Comparison of ENCODE assay signal across 8 mouse cellular contexts in the genomic region with DNA sequence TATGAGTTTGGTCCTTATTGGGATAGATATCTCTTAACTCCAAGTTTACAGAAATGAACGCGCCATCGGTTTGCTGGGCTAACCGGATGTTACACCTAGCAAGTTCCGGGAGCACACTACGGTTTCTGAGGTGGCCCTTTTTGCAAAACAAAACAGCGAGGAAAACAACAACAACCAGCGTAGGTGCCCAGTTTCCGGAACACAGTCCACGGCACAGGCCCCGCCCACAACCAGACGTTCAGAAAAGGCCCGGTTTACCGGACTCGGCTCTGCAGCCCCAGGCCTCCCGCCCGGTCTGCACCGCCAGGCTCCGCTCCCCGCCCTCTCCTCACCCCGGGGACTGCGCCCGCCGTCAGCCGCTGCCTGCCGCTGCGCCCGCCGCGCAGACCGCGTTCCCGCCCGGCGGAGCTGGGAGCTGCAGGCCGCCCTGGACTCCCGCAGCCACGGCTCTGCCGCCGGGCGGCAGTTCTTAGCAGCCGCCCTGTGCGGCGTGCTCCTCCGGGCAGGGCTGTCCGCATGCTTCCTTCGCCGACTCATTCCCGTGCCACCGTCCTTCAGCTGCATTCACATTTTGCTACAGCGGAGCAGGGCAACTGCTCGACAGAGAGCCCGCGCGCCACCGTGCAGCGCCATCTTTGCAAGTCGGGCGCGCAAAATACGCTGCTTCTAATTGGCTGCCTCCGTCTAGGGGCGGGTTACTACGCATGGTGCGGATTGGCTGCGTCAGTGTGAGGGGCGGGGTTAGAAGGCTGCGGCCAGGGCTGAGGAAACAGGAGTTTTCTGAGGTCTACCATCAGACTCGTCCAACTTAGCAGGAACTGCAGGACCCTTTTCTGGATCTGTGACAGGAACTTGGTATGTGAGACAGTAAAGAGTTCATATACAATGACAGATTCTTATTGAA. TPM values are rescaled to one million over a fixed set of nuclear protein-coding genes. Genes with fewer than 3 reads are reported as not detected.
DNase-seq lines count a peak whose midpoint lies in the region; ATAC-seq and TF ChIP-seq lines count a peak whose summit lies in the region.

A gene (minus strand): TSS at position 645 of the 904 bp plus-strand sequence.

- H3K27ac ChIP-seq in bone marrow macrophage, adult 2 months (ENCODE audit: insufficient read depth, low read depth, low read length), result peak within 1 kb of the TSS; percentile 74
- H3K27ac ChIP-seq in embryonic fibroblast, embryonic 13.5 days (ENCODE audit: insufficient read depth, low read length), result peak within 1 kb of the TSS; percentile 8
- H3K27ac ChIP-seq in heart, embryonic 10.5 days, result peak within 1 kb of the TSS; percentile 99
- peak within 1 kb of the TSS; percentile 97 for H3K27ac ChIP-seq in kidney, embryonic 15.5 days

- peak; percentile 100 for ATAC-seq in kidney, embryonic 15.5 days (replicated peaks; ENCODE audit: low FRiP score)
- ATAC-seq in monocyte, adult 5-6 weeks (replicated peaks; ENCODE audit: insufficient number of reproducible peaks, low FRiP score, low TSS enrichment, poor library complexity, severe bottlenecking), result peak; percentile 99

- H3K9ac ChIP-seq in kidney, embryonic 15.5 days, result peak within 1 kb of the TSS; percentile 99

- peak within 1 kb of the TSS; percentile 98 for H3K4me3 ChIP-seq in bone marrow macrophage, adult 2 months (ENCODE audit: insufficient read depth, low read length)
- peak within 1 kb of the TSS; percentile 54 for H3K4me3 ChIP-seq in embryonic fibroblast, embryonic 13.5 days (ENCODE audit: insufficient read depth, low read length)
- H3K4me3 ChIP-seq in heart, embryonic 10.5 days, result peak within 1 kb of the TSS; percentile 99
- H3K4me3 ChIP-seq in kidney, embryonic 15.5 days (replicated peaks), result peak within 1 kb of the TSS; percentile 100

- H3K27me3 ChIP-seq in heart, embryonic 10.5 days (ENCODE audit: insufficient read depth, poor library complexity, severe bottlenecking), result no peaks in the 10 kb centered on the region
- no peaks in the 10 kb centered on the region for H3K27me3 ChIP-seq in kidney, embryonic 15.5 days

- no peak for TF ChIP-seq CTCF in bone marrow macrophage, adult 2 months (IDR thresholded peaks at IDR 0.05; ENCODE audit: low read depth, low read length)
- no peak for TF ChIP-seq CTCF in embryonic fibroblast, embryonic 13.5 days (IDR thresholded peaks at IDR 0.05; ENCODE audit: borderline replicate concordance, insufficient read depth, low read length)

- 0 out of 2 replicates have a peak, but pooled peaks have one; percentile 9 for TF ChIP-seq POLR2A in bone marrow macrophage, adult 2 months (IDR thresholded peaks at IDR 0.05; ENCODE audit: borderline replicate concordance, low read depth, low read length)
- TF ChIP-seq POLR2A in embryonic fibroblast, embryonic 13.5 days (IDR thresholded peaks at IDR 0.05; ENCODE audit: low read depth, low read length), result peak; percentile 85

- H3K36me3 ChIP-seq in heart, embryonic 10.5 days, result peaks cover 29% of the 10 kb centered on the region
- peaks cover 27% of the 10 kb centered on the region for H3K36me3 ChIP-seq in kidney, embryonic 15.5 days

- H3K4me1 ChIP-seq in bone marrow macrophage, adult 2 months (ENCODE audit: control insufficient read depth, insufficient read depth, low read length), result peaks cover 3% of the 10 kb centered on the region; the same call in 1 of the 2 replicates
- H3K4me1 ChIP-seq in embryonic fibroblast, embryonic 13.5 days (ENCODE audit: control insufficient read depth, insufficient read depth, low read length), result no peaks in the 10 kb centered on the region
- no peaks in the 10 kb centered on the region for H3K4me1 ChIP-seq in heart, embryonic 10.5 days
- H3K4me1 ChIP-seq in kidney, embryonic 15.5 days, result 0 out of 2 replicates have a peak, but pooled peaks cover 2% of the 10 kb centered on the region

- no peaks in the 10 kb centered on the region for H3K9me3 ChIP-seq in heart, embryonic 10.5 days
- no peaks in the 10 kb centered on the region for H3K9me3 ChIP-seq in kidney, embryonic 15.5 days (replicated peaks)

- peak; percentile 95 for DNase-seq in A20 (ENCODE audit: low read depth, low spot score)
- peak; percentile 97 for DNase-seq in heart, embryonic 10.5 days (ENCODE audit: low spot score)
- DNase-seq in liver, result peak; percentile 95
- peak; percentile 95 to 97 for DNase-seq in spleen, postnatal 4 days (ENCODE audit: low spot score in 2 of 2)

- under 1% methylated on average over 69 of the region's 69 CpGs for WGBS in heart, embryonic 10.5 days
- WGBS in kidney, embryonic 15.5 days, result under 1% methylated on average over 56 of the region's 69 CpGs

- H3K4me2 ChIP-seq in kidney, embryonic 15.5 days, result peak within 1 kb of the TSS; percentile 59

RNA-seq across cellular contexts. Expression of the gene that starts here (rescaled TPM):
- 7.2 and 7.6 TPM in 2 replicates for polyA plus RNA-seq in bone marrow macrophage, adult 2 months (2012; ENCODE audit: insufficient read depth, insufficient read length, missing spikeins)
- 7.4 and 9.9 TPM in 2 replicates for polyA plus RNA-seq in embryonic fibroblast, embryonic 13.5 days (2011; ENCODE audit: insufficient read length, low read depth, missing spikeins)
- polyA plus RNA-seq in heart, embryonic 10.5 days (2016; fragmentation: Nextera tagmentation; extraction: Ambion mirVana), result 8.8 and 11.6 TPM in 2 replicates
- polyA plus RNA-seq in kidney, embryonic 15.5 days (2015; fragmentation: Nextera tagmentation; extraction: Ambion mirVana), result 13.5 and 13.6 TPM in 2 replicates
- 15.7 to 16.4 TPM (median 15.8 TPM) in 3 replicates for total RNA-seq in monocyte, adult 5-6 weeks (2017)

Comparison
In these comparisons a context has a peak if more than half of its experiments do, and no peak if none do; other contexts are left out.
1. Peak in every context shown above with its lines: DNase-seq, ATAC-seq, H3K4me3 ChIP-seq and H3K27ac ChIP-seq.
2. H3K27ac ChIP-seq: peak in every context shown above with its lines; median percentile 99 in heart, embryonic 10.5 days; 97 in kidney, embryonic 15.5 days; 74 in bone marrow macrophage, adult 2 months; 8 in embryonic fibroblast, embryonic 13.5 days.